Mouse (Mus musculus) E14TG2a.4 (cell line): ENCODE measurements at regions not wholly inside any gene's neighbourhood (a gene's known extent, or its start where the extent isn't known, plus 50 kb on each side); places are given as distances from the start of the nearest gene placed in this dataset.

Experiments used
- CTCF ChIP-seq: conservative IDR thresholded peaks from 2 replicates; pipeline ENCODE4 v1.5.1; 2014; ENCODE audit warnings: low read length
- NANOG ChIP-seq: IDR thresholded peaks from 2 replicates; pipeline ENCODE4 v1.6.1; 2014; ENCODE audit warnings: borderline replicate concordance, low read length, mixed read lengths

DNA sequence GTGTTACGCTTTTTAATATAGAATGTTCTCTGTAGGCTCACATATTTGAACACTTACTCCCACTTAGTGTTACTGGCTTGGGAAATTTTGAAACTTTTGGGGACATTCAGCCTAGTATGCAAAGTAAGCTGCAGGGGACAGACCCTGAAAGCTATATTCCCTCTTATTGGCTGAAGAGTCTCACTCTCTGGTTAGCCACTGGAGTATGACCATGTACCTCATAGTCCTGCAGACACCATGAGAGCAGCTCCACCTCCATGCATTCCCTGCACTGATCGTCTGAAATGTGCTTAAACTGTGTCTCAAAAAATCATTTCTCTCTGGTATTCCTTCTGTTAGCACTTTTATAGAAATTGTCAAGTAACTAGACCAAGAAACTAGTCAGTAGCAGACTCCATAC lies 534.9 kb upstream of the Cblb start:
- no peak for TF ChIP-seq CTCF
- TF ChIP-seq NANOG: no peak
